Mouse (Mus musculus): ENCODE results near the gene Adad1. TPM values are rescaled to one million over a fixed set of nuclear protein-coding genes. Genes with fewer than 3 reads are reported as not detected.

The Adad1 gene
- total and polyA plus RNA-seq, 3 experiments: not detected

DNA sequence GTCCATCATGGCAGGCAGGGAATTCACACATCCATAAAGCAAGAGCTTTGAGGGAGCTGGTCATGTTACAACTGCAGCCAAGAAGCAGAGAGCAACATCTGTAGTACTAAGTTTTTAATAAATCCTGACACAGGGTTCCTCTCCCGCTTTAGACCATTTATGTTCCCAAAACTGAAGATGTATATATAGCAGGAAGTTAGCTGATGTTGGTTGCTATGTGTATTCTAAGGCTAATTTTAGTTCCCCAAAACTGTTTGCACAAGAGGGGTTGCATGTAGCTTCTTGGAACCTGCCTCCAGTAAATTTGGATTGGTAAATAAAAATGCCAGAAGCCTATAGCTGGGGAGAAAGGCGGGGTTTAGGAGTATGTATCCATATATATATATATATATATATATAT lies 78.5 kb downstream of the Adad1 start:
- DNase-seq (ENCODE audit: extremely low read depth): no peak
- Histone ChIP-seq H3K9ac (ENCODE audit: insufficient read depth, low read depth) (no peak overlapping the region), H3K27me3 (replicated peaks) (no peaks in the 10 kb centered on the region), H3K9me3 (replicated peaks; ENCODE audit: low read length) (no peaks in the 10 kb centered on the region), H3K4me2 (ENCODE audit: insufficient read depth, low read depth, poor library complexity, severe bottlenecking) (no peak overlapping the region), H3K79me2 (replicated peaks; ENCODE audit: control insufficient read depth, extremely low read depth, insufficient read depth, poor library complexity, severe bottlenecking) (no peaks in the 10 kb centered on the region), H3K4me1 (ENCODE audit: control insufficient read depth in 1 of 2, insufficient read depth in 2 of 2) (peaks cover 0 to 17% of the 10 kb centered on the region in 2 experiments; a peak in 2 of 4 replicates), H3K36me3 (replicated peaks in 1 of 2; ENCODE audit: control insufficient read depth in 1 of 2, insufficient read depth in 1 of 2, low read length in 1 of 2) (no peaks in the 10 kb centered on the region), H3K27ac (ENCODE audit: insufficient read depth, low read depth) (no peak overlapping the region), H3K4me3 (replicated peaks in 1 of 3; ENCODE audit: low read depth in 2 of 3, low read length in 2 of 3, poor library complexity in 1 of 3) (no peak overlapping the region)
- in situ Hi-C loops (cut with MboI; ENCODE audit: low pct_ligation_motif_present, low pct_unique_long_range_greater_than_20kb, low sequenced_read_pairs): no loop called here
- no peak for TF ChIP-seq SIN3A (IDR thresholded peaks at IDR 0.05; ENCODE audit: low read length)
- TF ChIP-seq NRF1 (IDR thresholded peaks at IDR 0.05; ENCODE audit: low read depth, low read length): no peak
- TF ChIP-seq CTCF (conservative IDR thresholded peaks at IDR 0.05 in 1 of 2, IDR thresholded peaks at IDR 0.05 in 1 of 2; ENCODE audit: low read depth in 2 of 2, low read length in 2 of 2): no peak
- no peak for TF ChIP-seq MAX (IDR thresholded peaks at IDR 0.05; ENCODE audit: low read length)
- no peak for TF ChIP-seq TBP (conservative IDR thresholded peaks at IDR 0.05; ENCODE audit: low read depth, low read length)
- no peak for TF ChIP-seq MAZ (IDR thresholded peaks at IDR 0.05; ENCODE audit: low read depth, low read length)
- TF ChIP-seq BHLHE40 (IDR thresholded peaks at IDR 0.05; ENCODE audit: low read depth, low read length): no peak
- TF ChIP-seq JUND (conservative IDR thresholded peaks at IDR 0.05; ENCODE audit: low read depth, low read length): no peak
- no peak for TF ChIP-seq PAX5 (IDR thresholded peaks at IDR 0.05; ENCODE audit: low read length)
- TF ChIP-seq ELF1 (IDR thresholded peaks at IDR 0.05; ENCODE audit: low read depth, low read length): no peak
- no peak for TF ChIP-seq CHD2 (IDR thresholded peaks at IDR 0.05; ENCODE audit: low read length)
- no peak for TF ChIP-seq RAD21 (IDR thresholded peaks at IDR 0.05; ENCODE audit: low read depth, low read length)
- no peak for TF ChIP-seq E2F4 (IDR thresholded peaks at IDR 0.05; ENCODE audit: insufficient replicate concordance, low read depth, low read length)
- no peak for TF ChIP-seq ZNF384 (IDR thresholded peaks at IDR 0.05; ENCODE audit: low read depth, low read length)
- TF ChIP-seq CHD1 (IDR thresholded peaks at IDR 0.05; ENCODE audit: low read depth, low read length): no peak
- TF ChIP-seq POLR2AphosphoS2 (IDR thresholded peaks at IDR 0.05; ENCODE audit: low read depth, low read length): no peak
- TF ChIP-seq KAT2A (IDR thresholded peaks at IDR 0.05; ENCODE audit: insufficient replicate concordance, low read length): no peak
- no peak for TF ChIP-seq MEF2A (IDR thresholded peaks at IDR 0.05; ENCODE audit: borderline replicate concordance, low read depth, low read length)
- dilution Hi-C loops (cut with MboI; ENCODE audit: extremely low pct_ligation_motif_present, extremely low pct_unique_long_range_greater_than_20kb, low sequenced_read_pairs): no loop called here

DNA sequence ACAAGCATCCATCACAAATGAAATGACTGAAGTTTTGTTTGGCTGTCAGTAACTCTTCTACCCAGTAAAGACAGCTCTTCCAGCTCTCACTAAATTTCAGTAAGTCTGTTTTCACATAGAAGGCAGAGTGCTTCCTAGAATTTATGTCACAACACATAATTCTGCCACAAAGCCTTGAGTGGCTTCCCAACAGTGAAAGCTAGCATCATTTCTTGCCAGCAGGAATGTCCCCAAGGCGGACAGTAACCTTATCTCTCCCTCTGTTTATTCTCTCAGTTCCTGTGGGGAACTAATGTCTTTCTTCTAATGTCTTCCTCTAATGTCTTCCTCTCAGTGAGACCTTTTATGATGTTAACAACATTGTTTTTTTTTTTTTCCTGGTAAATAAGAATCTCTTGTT lies 81.7 kb downstream of the Adad1 start:
- Histone ChIP-seq H3K9me3 (replicated peaks; ENCODE audit: low read length) (no peaks in the 10 kb centered on the region), H3K36me3 (replicated peaks in 1 of 2; ENCODE audit: control insufficient read depth in 1 of 2, insufficient read depth in 1 of 2, low read length in 1 of 2) (no peaks in the 10 kb centered on the region), H3K27ac (ENCODE audit: insufficient read depth, low read depth) (no peak overlapping the region), H3K4me1 (ENCODE audit: control insufficient read depth in 1 of 2, insufficient read depth in 2 of 2) (peaks cover 0 to 15% of the 10 kb centered on the region in 2 experiments; a peak in 2 of 4 replicates), H3K4me2 (ENCODE audit: insufficient read depth, low read depth, poor library complexity, severe bottlenecking) (no peak overlapping the region), H3K9ac (ENCODE audit: insufficient read depth, low read depth) (no peak overlapping the region), H3K4me3 (replicated peaks in 1 of 3; ENCODE audit: low read depth in 2 of 3, low read length in 2 of 3, poor library complexity in 1 of 3) (no peak overlapping the region), H3K27me3 (replicated peaks) (no peaks in the 10 kb centered on the region), H3K79me2 (replicated peaks; ENCODE audit: control insufficient read depth, extremely low read depth, insufficient read depth, poor library complexity, severe bottlenecking) (no peaks in the 10 kb centered on the region)
- in situ Hi-C loops (cut with MboI; ENCODE audit: low pct_ligation_motif_present, low pct_unique_long_range_greater_than_20kb, low sequenced_read_pairs) (no loop called here), dilution Hi-C loops (cut with MboI; ENCODE audit: extremely low pct_ligation_motif_present, extremely low pct_unique_long_range_greater_than_20kb, low sequenced_read_pairs) (no loop called here)
- no peak for DNase-seq (ENCODE audit: extremely low read depth)
- TF ChIP-seq POLR2AphosphoS2 (IDR thresholded peaks at IDR 0.05; ENCODE audit: low read depth, low read length): no peak
- TF ChIP-seq MYC (IDR thresholded peaks at IDR 0.05; ENCODE audit: low read depth, low read length): no peak
- TF ChIP-seq CHD2 (IDR thresholded peaks at IDR 0.05; ENCODE audit: low read length): no peak
- TF ChIP-seq ELF1 (IDR thresholded peaks at IDR 0.05; ENCODE audit: low read depth, low read length): no peak
- no peak for TF ChIP-seq MAZ (IDR thresholded peaks at IDR 0.05; ENCODE audit: low read depth, low read length)
- no peak for TF ChIP-seq NELFE (IDR thresholded peaks at IDR 0.05; ENCODE audit: low read depth, low read length)
- no peak for TF ChIP-seq MEF2A (IDR thresholded peaks at IDR 0.05; ENCODE audit: borderline replicate concordance, low read depth, low read length)
- no peak for TF ChIP-seq POLR2A (IDR thresholded peaks at IDR 0.05; ENCODE audit: low read depth, low read length)
